Mouse (Mus musculus): ENCODE results near the gene Rpp40. TPM values are rescaled to one million over a fixed set of nuclear protein-coding genes. Genes with fewer than 3 reads are reported as not detected.

The Rpp40 gene
- total RNA-seq (2021) (10 to 100 TPM; 17.9 to 18.3 TPM), polyA plus RNA-seq (2012; rRNA removed) (3.9 and 4.2 TPM in 2 replicates)
- long read RNA-seq, full-length matches to known transcripts = 10 of 10 reads
- long read RNA-seq, partial matches to known transcripts = 0 of 10 reads
- long read RNA-seq, other reads (novel, unspliced or antisense) = 0 of 10 reads

GRCm38 (mm10) chr13:35905879-35906481 lies at the start of gene Rpp40:
Gene Rpp40 (minus strand): TSS chr13:35906359.
- DNase-seq = peak; percentile 95

- DNase-seq = no peak
Observed at GRCm38 (mm10) chr13:35949814-35950455, 43.8 kb upstream of the Rpp40 start.

GRCm38 (mm10) chr13:35947354-35948000 lies 41.3 kb upstream of the Rpp40 start:
- peak; percentile 67 for DNase-seq

GRCm38 (mm10) chr13:35946659-35947353 lies 40.6 kb upstream of the Rpp40 start:
- DNase-seq = no peak

- no peak for DNase-seq
Observed at GRCm38 (mm10) chr13:35940934-35941333, 34.8 kb upstream of the Rpp40 start.

- DNase-seq = no peak
Observed at GRCm38 (mm10) chr13:35939871-35940665, 33.9 kb upstream of the Rpp40 start.

- no peak for DNase-seq
Observed at GRCm38 (mm10) chr13:35937991-35938390, 31.8 kb upstream of the Rpp40 start.

- DNase-seq = no peak
Observed at GRCm38 (mm10) chr13:35911476-35911875, 5.3 kb upstream of the Rpp40 start.

GRCm38 (mm10) chr13:35905378-35905777 lies 781 bp downstream of the Rpp40 start:
- DNase-seq = no peak

- no peak for DNase-seq
Observed at GRCm38 (mm10) chr13:35892866-35893265, 13.3 kb downstream of the Rpp40 start.

- DNase-seq = peak; percentile 71
Observed at GRCm38 (mm10) chr13:35886121-35886725, 19.9 kb downstream of the Rpp40 start.

GRCm38 (mm10) chr13:35880555-35881046 lies 25.6 kb downstream of the Rpp40 start:
- DNase-seq = no peak

GRCm38 (mm10) chr13:35879519-35879918 lies 26.6 kb downstream of the Rpp40 start:
- no peak for DNase-seq

- no peak for DNase-seq
Observed at GRCm38 (mm10) chr13:35879068-35879467, 27.1 kb downstream of the Rpp40 start.

GRCm38 (mm10) chr13:35878282-35878681 lies 27.9 kb downstream of the Rpp40 start:
- no peak for DNase-seq

- DNase-seq = no peak
Observed at GRCm38 (mm10) chr13:35875396-35875795, 30.8 kb downstream of the Rpp40 start.

GRCm38 (mm10) chr13:35871107-35871506 lies 35.1 kb downstream of the Rpp40 start:
- no peak for DNase-seq

- no peak for DNase-seq
Observed at GRCm38 (mm10) chr13:35870659-35871058, 35.5 kb downstream of the Rpp40 start.

GRCm38 (mm10) chr13:35860916-35861315 lies 45.2 kb downstream of the Rpp40 start:
- DNase-seq = peak; percentile 21

GRCm38 (mm10) chr13:35857486-35857885 lies 48.7 kb downstream of the Rpp40 start:
- no peak for DNase-seq

All from adrenal gland, adult 2 months (tissue).